Mouse (Mus musculus) bone marrow macrophage, adult 2 months (primary cell): ENCODE data around the gene Il1f10. TPM values are rescaled to one million over a fixed set of nuclear protein-coding genes. Genes with fewer than 3 reads are reported as not detected.
A peak's percentile ranks its signal among the peaks of the same experiment; 100 is the strongest.

Experiments used
- H3K27ac ChIP-seq: 2 replicates; pipeline ENCODE4 v1.5.1; 2012; ENCODE audit warnings: low read depth, low read length; ENCODE audit not compliant: insufficient read depth
- H3K4me1 ChIP-seq: 2 replicates; pipeline ENCODE4 v1.6.1; 2012; ENCODE audit warnings: low read length; ENCODE audit not compliant: control insufficient read depth, insufficient read depth
- H3K4me3 ChIP-seq: 2 replicates; pipeline ENCODE4 v1.5.1; 2012; ENCODE audit warnings: mild to moderate bottlenecking, low read length, moderate library complexity; ENCODE audit not compliant: insufficient read depth
- CTCF ChIP-seq: IDR thresholded peaks from 2 replicates; pipeline ENCODE4 v1.5.1; 2012; ENCODE audit warnings: low read depth, mild to moderate bottlenecking, low read length, moderate library complexity
- POLR2A ChIP-seq: IDR thresholded peaks from 2 replicates; pipeline ENCODE4 v1.6.1; 2012; ENCODE audit warnings: mild to moderate bottlenecking, low read depth, low read length, borderline replicate concordance
- polyA plus RNA-seq: library from polyadenylated mRNA; stranded (reverse); fragments of >200 nt; gene quantifications from 2 replicates; pipeline ENCODE4 v1.2.4, GENCODE M21; 2012; ENCODE audit not compliant: missing spikeins, insufficient read depth, insufficient read length

Il1f10 gene
- not detected in 2 replicates for polyA plus RNA-seq

DNA sequence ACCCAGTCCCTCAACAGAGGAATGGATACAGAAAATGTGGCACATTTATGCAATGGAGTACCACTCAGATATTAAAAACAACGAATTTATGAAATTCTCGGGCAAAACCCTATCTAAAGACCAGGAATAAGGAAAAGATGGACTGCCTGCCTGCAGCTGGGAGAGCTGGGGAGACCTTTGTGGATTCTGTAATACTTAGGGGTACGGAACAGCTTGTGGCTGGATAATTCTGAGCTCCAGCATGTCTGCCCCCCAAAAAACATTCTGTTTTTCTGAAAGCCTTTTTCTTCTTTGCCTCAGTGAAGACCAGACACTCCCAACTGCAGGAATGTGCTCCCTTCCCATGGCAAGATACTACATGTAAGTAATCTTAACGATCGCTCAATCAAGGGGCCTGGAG, at the start of gene Il1f10:
Gene Il1f10 (plus strand): TSS at position 301 of the 400 bp plus-strand sequence.
- TF ChIP-seq POLR2A (no peak), CTCF (no peak)
- Histone ChIP-seq H3K27ac (no peak within 1 kb of the TSS), H3K4me1 (0 out of 2 replicates have a peak, but pooled peaks cover 3% of the 10 kb centered on the region), H3K4me3 (no peak within 1 kb of the TSS)

DNA sequence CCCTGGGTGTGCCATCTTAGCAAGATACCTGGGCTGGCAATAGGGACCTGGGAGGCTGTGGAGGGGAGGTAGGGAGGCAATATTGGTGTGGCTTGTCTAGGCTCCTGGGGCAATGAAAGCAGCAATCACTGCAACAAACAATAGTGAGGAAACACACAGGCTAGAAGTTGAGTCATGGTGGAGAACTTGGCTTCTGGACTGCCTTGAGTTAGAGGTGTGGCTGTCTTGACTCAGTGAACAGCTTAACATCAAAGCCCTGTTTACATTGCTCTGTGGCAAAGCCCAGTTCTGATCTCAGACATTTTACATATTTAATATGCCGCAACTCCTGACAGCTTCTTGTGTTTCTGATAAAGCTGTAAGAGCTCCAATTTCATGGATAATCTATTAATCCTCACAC, 23.5 kb upstream of the Il1f10 start:
- H3K4me1 ChIP-seq = no peaks in the 10 kb centered on the region
- no peak overlapping the region for H3K27ac ChIP-seq
- H3K4me3 ChIP-seq = no peak overlapping the region
- TF ChIP-seq CTCF (no peak), POLR2A (no peak)

DNA sequence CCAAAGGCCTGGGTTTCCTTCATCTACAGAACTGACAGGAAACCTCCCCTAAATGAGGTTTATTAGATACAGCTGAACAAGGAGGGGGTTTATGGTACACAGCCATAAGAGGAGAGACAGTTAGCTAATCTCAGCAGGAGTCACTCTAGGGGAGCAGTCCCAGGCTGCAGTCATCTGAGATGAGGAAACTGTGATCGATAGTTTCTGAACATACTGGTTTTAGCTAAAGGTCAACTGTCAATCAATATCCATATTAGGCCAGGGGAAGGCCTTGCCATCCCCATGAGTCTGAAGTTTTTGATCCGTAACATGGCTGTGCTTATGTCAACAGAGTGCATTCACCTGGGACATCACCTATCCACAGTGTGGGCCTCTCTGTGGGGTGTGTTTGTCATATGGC, 17.4 kb upstream of the Il1f10 start:
- no peak overlapping the region for H3K4me3 ChIP-seq
- no peaks in the 10 kb centered on the region for H3K4me1 ChIP-seq
- TF ChIP-seq POLR2A (no peak), CTCF (no peak)
- H3K27ac ChIP-seq = no peak overlapping the region

GRCm38 (mm10) chr2:24275146-24275545, 15.8 kb upstream of the Il1f10 start:
- no peak overlapping the region for H3K4me3 ChIP-seq
- H3K4me1 ChIP-seq = no peaks in the 10 kb centered on the region
- H3K27ac ChIP-seq = no peak overlapping the region
- TF ChIP-seq POLR2A (no peak), CTCF (no peak)

- Histone ChIP-seq H3K4me3 (no peak within 1 kb of the TSS), H3K27ac (no peak within 1 kb of the TSS), H3K4me1 (no peaks in the 10 kb centered on the region)
- TF ChIP-seq CTCF (no peak), POLR2A (no peak)
These were observed 14.3 kb upstream of the Il1f10 start, which contains the start of gene Il1f5 for GRCm38 (mm10) chr2:24276654-24277053. Gene Il1f5 (plus strand): TSS chr2:24276954.

- TF ChIP-seq CTCF (no peak), POLR2A (no peak)
- 0 out of 2 replicates have a peak, but pooled peaks cover 3% of the 10 kb centered on the region for H3K4me1 ChIP-seq
- no peak overlapping the region for H3K4me3 ChIP-seq
- H3K27ac ChIP-seq = no peak overlapping the region
These were observed 3.6 kb downstream of the Il1f10 start for GRCm38 (mm10) chr2:24294616-24295015.

DNA sequence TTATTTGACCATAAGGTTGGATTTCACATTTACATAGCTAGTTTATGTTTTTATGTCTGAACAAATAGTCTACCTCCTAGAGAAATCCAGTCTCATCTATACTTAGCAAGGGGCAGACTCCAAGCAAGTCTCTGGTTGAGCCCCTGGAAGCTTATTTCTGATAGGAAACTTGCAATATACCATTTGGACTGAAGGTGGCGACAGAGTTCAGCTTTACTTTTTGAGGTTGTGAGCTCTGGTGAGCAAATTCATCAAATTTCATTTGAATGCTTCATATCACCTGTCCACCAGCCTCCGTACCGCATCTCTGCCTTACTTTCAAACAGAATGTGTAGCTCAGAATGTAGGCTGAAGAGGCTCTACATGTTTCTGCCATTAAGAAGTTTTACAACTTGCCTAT, 5.8 kb downstream of the Il1f10 start:
- Histone ChIP-seq H3K27ac (no peak overlapping the region), H3K4me1 (0 out of 2 replicates have a peak, but pooled peaks cover 3% of the 10 kb centered on the region), H3K4me3 (no peak overlapping the region)
- TF ChIP-seq POLR2A (no peak), CTCF (no peak)

DNA sequence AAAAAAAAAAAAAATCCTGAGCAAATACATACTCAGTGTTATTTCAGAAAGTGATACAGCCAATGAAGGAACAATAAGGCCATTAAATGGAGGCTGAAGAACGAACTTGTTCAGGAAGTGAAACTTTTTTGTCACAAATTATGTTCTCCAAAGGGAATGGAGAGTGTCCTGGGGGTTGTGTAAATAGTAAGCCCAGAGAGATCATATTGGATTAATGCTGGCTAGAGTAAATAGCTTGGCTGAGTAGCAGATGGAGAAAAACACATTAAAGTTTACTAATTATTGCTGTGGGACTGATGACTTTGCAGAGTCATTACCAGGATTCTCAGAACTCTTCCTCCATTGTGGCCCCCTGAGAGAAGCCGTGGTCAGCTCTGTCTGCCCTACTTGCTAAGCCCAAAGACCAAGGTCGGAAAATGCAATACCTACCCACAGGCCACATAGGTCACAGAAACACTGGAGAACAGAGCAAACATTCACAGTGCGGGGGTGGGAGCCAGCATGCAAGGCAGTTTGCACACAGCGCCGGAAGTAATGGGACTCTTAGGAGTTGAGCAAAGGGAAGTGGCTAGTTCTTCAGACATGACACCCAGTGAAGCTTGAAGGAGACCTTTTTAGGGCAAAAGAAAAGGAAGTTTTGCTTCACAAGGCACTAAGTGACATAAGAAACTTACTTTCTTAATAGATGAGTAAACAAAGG, 20.5 kb downstream of the Il1f10 start:
- H3K4me3 ChIP-seq = no peak overlapping the region
- TF ChIP-seq POLR2A (no peak), CTCF (no peak)
- peaks cover 33% of the 10 kb centered on the region for H3K4me1 ChIP-seq
- H3K27ac ChIP-seq = peak overlapping the region; percentile 74

DNA sequence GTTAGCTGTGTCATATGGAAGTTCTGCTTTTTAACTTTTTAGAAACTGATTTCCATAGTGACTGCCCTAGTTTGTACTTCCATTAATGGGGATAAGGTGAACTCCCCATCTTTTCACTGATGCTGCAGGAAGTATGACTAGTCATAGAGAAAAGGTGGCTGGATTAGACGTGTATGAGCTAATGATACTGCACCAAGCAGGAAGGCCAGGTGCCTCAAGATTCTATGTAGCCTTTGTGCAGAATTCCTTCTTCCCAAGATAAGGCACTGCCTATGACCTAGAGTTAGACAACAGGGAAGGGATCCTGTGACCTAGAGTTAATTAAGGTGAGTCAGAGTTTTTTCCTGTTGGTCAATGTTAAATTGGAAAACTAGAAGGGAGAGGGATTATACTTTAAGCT, 25.9 kb downstream of the Il1f10 start:
- no peak for TF ChIP-seq POLR2A
- no peak for TF ChIP-seq CTCF
- no peak overlapping the region for H3K27ac ChIP-seq
- H3K4me1 ChIP-seq = peaks cover 18% of the 10 kb centered on the region
- no peak overlapping the region for H3K4me3 ChIP-seq

DNA sequence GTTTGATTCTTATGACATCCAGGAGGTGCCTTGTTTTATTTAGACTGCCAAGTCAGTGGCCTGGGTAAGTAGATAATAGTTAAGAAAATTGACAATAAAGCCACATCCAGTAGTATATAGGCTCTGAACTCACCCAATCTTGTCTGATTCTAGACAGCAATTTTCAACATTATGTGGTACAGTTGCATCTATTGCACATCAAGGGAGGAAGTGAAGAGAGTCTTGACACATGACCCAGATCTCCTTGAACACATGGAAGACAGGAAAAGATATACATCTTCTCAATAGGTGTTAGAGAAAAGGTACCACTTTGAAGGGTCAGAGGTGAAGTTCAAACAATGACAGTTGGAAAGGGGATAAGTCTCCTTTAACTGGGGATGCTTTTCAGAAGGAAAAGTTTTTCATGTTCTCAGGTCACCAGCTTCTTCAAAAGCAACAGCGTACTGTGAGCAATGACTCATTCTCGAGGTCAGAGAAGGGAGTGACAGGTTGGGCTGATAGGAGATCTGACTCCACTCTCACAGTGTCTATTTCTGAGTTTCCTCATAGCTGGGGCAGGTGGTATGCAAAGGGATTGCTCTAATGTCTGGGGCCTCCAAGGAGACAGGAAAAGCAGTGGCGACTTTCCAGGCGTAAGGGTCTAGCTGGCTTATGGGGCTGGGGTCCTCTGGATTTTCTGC, 27.1 kb downstream of the Il1f10 start:
- Histone ChIP-seq H3K4me3 (no peak overlapping the region), H3K4me1 (peaks cover 13% of the 10 kb centered on the region), H3K27ac (no peak overlapping the region)
- no peak for TF ChIP-seq POLR2A
- no peak for TF ChIP-seq CTCF
